Mouse (Mus musculus): Measurements from ENCODE around the gene Bace2. TPM values are rescaled to one million over a fixed set of nuclear protein-coding genes. Genes with fewer than 3 reads are reported as not detected.

The Bace2 gene
- total RNA-seq, 2 experiments from 2014 or later, result 3.2 to 4.0 TPM

GRCm38 (mm10) chr16:97399991-97400390 is 43.4 kb downstream of the Bace2 start:
- DNase-seq (ENCODE audit: extremely low spot score in 1 of 2, low spot score in 1 of 2), result no peak

DNA sequence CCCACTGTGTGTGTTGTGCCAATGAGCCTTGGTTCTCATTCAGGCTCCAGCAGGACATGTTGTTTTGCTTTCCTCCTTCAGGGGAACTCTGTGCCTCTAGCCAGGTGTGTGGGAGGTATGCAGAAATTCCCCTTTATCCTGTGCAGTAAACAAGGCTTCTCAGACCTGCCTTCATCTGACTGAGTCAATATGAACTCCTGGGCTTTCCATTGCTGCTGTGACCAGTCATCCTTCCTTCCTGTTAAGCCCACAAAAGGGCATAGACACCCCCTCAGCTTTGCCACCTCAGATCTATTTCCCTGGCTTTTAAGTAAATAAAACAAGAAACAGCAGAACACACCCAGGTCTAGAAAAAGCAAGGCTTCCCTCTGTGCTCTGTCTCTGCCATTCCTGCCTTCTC is 45.2 kb downstream of the Bace2 start:
- DNase-seq (ENCODE audit: extremely low spot score in 1 of 2, low spot score in 1 of 2), result no peak

- DNase-seq (ENCODE audit: extremely low spot score in 1 of 2, low spot score in 1 of 2), result no peak
Observed at GRCm38 (mm10) chr16:97402213-97402785, 45.8 kb downstream of the Bace2 start.

DNA sequence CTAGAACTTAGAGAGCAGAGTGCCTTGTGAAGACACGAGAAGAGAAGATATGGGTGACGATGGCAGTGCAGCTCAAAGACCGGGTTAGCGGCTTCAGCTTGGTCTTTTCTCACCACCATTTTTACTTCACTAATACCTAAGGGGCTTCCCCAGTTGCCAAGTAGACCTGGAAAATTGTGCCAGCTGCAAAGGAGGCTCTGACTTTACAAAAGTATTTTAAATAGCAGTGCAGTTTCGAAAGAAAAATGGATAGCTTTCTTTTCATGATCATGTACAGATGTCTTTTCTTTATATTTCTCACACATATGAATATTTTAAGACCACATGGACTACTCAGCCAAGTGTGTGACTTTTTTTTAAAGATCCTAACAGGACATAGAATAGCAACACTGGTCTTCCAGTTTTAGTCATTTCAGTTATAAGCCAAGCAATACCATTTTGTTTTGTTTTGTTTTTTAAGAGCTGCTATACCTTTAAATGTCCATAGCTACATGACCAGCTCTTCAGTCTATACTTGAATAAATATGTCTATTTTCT is 49.0 kb downstream of the Bace2 start:
- DNase-seq (ENCODE audit: extremely low spot score in 1 of 2, low spot score in 1 of 2), result no peak

GRCm38 (mm10) chr16:97417896-97418542 is 61.5 kb downstream of the Bace2 start:
- peak in 1 of 2 experiments; percentile 36 for DNase-seq (ENCODE audit: extremely low spot score in 1 of 2, low spot score in 1 of 2)

DNA sequence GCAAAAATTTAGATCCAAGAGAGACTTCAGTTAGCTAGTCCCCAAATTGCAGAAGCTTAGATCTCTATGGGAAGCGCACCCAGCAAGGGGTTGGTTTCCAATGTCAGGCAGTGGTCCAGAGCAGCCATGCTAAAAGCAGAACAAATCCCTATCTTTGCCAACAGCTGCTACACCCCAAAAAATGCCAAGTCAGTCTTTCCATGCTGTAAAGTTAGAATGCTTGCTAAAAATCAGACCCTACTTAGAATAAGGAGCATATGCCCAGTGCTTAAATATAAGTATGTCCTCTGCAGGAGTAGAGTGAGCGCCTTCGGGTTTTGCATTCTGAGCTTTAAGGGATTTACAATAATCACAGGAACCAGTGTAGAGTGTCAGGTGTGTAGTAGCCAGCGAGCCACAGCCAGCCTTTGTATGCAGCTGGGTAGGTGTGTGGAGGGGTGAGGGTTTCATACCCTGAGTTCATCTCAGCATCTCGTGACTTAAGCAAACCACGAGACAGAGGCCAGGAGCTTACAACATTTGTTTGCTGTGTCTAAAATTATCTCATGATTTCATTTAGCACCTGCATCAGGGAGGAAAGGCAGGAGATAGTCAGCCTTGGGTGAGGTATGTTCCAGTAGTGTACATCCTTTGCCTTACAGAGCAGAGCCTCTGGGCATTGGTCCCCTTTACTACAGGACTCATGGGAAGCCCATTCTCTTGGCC is 62.4 kb downstream of the Bace2 start:
- DNase-seq (ENCODE audit: extremely low spot score in 1 of 2, low spot score in 1 of 2), result no peak

DNA sequence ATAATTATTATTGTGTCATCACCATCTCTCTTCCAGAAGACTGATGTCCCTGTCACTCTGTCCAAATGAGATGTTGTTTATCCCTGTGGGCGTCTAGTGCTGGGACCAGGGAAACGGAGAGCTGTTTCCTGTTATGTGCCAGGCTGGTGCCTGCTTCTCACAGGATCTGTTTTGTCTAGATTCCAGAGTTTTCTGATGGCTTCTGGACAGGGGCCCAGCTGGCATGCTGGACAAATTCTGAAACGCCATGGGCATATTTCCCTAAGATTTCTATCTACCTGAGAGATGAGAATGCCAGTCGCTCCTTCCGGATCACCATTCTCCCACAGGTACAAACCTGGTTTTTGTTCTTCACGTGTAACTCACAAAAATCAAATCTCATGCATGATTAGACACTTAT is 65.1 kb downstream of the Bace2 start:
- no peak for DNase-seq (ENCODE audit: extremely low spot score in 1 of 2, low spot score in 1 of 2)

DNA sequence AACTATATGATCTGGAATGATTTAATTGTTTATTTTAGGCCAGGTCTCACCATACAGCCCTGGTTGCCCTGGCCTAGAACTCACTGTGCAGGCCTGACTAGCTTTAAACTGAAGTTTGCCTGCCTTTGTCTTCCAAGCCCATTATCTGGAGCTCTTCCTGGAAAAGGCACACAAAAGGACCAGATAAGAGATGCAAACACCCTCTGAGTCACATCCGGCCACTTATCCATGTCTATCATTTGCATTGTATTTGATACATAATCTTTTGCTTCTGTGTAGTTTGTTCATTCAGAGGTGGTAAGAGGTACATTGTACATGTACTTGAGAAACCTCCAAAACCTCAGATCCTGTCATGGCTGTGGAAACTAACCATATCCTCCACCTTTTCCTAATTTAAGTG is 67.1 kb downstream of the Bace2 start:
- no peak for DNase-seq (ENCODE audit: extremely low spot score in 1 of 2, low spot score in 1 of 2)

- no peak for DNase-seq (ENCODE audit: extremely low spot score in 1 of 2, low spot score in 1 of 2)
Observed at GRCm38 (mm10) chr16:97428026-97428425, 71.5 kb downstream of the Bace2 start.

DNA sequence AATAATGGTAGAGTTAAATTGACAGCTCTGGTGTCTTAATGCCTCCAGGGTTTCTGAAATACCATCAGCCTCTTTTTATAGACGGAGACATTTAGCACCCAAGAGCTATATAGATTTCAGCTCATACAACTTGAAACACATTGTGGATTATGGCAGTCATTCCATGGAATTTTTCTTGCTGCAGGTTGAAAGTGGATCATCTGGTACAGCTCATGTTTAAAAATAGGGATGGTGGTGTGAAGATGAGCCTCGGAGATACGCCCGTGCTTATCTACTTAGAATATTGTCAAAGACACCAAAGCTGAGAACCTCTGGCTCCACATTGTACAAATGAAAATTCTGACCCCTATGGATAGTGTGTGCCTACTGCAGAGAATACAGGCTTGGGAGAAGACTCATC is 73.5 kb downstream of the Bace2 start:
- no peak for DNase-seq (ENCODE audit: extremely low spot score in 1 of 2, low spot score in 1 of 2)

GRCm38 (mm10) chr16:97431328-97431727 is 74.8 kb downstream of the Bace2 start:
- DNase-seq (ENCODE audit: extremely low spot score in 1 of 2, low spot score in 1 of 2), result no peak

DNA sequence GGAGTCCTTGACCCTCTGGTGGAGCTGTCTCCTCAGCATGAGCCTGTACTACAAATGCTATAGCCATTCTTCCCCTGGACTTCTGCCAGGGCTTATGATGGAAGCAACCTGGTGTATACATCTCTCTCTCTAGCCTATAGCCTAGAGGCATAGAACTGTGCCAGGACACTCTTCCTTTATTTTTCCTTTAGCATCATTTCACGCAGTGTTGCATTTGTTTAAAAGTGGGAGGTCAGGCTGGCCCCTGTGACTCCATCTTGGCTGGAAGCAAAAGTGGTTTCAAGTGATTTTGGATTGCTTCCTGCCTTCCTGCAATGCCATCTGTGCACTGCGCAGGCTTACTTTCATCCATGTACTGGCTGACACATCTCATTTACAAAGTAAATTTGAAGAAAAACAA is 77.7 kb downstream of the Bace2 start:
- DNase-seq (ENCODE audit: extremely low spot score in 1 of 2, low spot score in 1 of 2), result no peak

DNA sequence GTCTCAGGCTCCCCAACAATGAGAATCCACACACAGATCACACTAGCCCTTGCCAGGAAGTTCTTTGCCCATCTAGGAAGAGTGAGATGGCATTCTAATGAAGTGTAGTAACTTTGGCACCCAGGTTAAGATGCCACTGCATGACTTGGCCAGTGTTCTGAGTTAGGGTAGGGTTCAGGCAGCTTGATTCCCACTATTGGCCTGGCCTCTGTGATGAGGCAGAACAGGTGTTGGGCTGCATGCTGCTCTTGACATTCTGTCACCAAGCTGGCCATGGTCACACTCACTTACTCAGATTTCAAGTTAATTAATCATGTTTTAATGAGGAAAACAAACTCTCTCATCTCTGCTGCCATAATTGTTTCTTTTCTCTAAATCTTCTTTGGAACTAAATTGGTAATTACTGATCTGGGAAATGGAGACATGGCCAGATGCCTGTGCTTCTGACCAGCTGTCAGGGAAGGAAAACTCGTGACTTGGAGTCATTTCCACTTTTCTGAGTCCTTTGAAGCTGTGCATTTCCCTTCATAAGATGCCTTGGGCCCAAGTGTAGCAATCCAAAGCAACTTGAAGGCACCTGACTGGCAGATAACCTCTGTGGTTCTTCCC is 81.0 kb downstream of the Bace2 start:
- no peak for DNase-seq (ENCODE audit: extremely low spot score in 1 of 2, low spot score in 1 of 2)

GRCm38 (mm10) chr16:97438191-97438590 is 81.6 kb downstream of the Bace2 start:
- no peak for DNase-seq (ENCODE audit: extremely low spot score in 1 of 2, low spot score in 1 of 2)

DNA sequence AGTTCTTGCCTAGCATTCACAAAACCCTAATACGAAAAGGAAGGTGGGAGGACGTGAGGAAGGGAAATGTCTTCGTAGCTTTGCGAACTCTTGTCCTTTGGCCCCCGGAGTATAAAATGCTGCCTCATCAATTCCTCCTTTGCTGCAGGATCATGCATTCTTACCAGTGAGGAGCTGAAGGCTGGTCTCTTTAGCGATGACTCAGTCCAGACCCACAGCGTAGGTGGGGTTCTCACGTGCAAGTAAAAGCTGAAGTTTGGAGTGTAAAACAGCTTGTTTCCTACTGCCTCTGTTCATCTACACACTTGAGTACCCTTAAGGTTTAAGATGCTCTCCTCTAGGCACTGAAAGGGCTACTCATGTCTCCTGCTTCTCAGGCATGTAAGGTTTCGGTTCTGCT is 85.4 kb downstream of the Bace2 start:
- no peak for DNase-seq (ENCODE audit: extremely low spot score in 1 of 2, low spot score in 1 of 2)

DNA sequence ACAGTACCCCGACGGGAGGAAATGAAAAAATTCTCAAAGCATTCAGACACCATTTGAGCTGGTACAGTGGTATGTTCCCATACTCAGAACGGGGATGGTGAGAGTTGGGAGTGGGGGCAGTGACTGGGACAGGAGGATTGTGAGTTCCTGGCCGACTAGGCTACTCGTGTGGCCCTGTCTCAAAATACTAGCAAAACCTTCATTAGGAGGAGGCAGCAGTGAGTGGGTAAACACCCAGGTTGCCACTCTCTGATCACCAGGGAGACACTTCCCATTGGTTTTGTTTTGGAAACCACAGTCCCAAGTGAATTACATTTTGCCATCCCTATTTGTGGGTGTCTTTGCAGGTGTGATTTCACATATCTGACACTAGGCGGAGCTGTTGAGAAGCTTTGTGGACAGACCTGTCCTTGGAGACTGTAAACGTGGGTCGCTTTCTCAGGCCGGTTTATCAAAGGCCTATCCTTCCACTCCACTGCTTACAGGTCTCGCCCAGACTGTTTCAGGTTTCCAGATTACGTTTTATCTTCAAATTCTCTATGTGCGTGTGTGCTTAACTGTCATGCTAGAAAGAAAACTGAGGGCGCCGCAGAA is 87.2 kb downstream of the Bace2 start:
- DNase-seq (ENCODE audit: extremely low spot score in 1 of 2, low spot score in 1 of 2), result no peak

DNA sequence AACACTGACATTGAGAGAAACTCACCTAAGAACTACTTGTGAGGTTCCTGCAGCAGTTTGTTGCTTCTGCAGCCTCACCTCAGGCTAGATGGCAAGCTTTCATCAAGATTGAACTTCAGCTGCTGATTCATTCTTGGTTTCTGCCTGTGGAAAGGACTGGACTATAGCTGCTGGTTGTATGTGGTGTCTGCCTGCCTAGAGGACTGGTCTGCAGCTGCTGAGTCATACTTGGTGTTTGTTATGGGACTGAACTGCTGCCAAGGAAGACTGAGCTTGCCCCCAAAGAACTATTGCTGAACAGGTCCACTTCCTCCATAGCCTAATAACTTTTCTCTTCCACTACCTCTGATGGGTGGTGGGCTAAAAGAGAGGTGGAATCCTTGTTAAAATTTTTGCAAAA is 90.8 kb downstream of the Bace2 start:
- DNase-seq (ENCODE audit: extremely low spot score in 1 of 2, low spot score in 1 of 2), result no peak

GRCm38 (mm10) chr16:97459831-97460230 is 103.3 kb downstream of the Bace2 start:
- DNase-seq (ENCODE audit: extremely low spot score in 1 of 2, low spot score in 1 of 2), result no peak

GRCm38 (mm10) chr16:97461271-97461670 is 104.7 kb downstream of the Bace2 start:
- no peak for DNase-seq (ENCODE audit: extremely low spot score in 1 of 2, low spot score in 1 of 2)

DNA sequence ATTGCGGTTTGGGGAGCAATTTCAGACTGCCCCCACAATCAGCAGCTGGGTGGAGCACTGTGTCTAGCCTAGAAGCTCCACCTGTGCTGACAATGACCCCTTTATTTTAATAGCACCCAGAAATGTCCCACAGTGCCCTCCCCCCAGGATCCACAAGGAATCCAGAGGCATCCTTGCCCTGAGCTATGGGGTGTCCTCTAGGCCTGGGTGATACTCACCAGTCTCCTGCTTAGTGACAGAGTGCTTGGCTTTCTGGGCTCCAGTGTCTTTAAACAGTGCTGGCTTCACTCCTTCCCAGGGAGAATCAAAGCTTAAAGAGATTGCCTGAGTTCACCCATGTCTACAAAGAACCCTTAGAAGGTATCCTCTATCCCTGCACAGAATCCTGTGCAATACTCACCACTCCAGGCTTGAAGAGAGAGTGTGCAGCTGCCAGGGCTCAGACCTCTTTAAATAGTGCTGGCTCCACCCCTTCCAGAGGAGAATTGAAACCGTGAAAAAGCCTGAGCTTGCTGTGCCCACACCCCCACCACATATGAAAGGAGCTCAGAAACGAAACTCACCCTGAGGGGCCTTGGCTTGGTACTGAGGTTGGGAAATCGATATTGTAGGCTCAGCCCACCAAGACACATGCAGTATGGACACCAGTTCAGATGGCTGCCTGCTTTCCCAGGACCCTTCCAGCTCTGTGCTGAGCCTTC is 106.1 kb downstream of the Bace2 start, which contains the start of gene Mx1:
TSS of gene Mx1 (minus strand) at position 427 of the 701 bp plus-strand sequence.
- no peak for DNase-seq (ENCODE audit: extremely low spot score in 1 of 2, low spot score in 1 of 2)

Data from layer of hippocampus, postnatal 25 days (tissue).